Mouse (Mus musculus) liver, postnatal 0 days (tissue): ENCODE data around the gene Bbs7.

ENCODE experiments used
- CTCF ChIP-seq: sonication (generic); IDR thresholded peaks from 2 replicates; pipeline ENCODE4 v1.5.1; 2016; ENCODE audit warnings: antibody characterized with exemption, low read depth
- EP300 ChIP-seq: IDR thresholded peaks from 2 replicates; pipeline ENCODE4 v1.6.1; 2016; ENCODE audit warnings: antibody characterized with exemption, low read depth, mild to moderate bottlenecking

- TF ChIP-seq CTCF (no peak), EP300 (no peak)
Observed at GRCm38 (mm10) chr3:36536041-36536440, 77.2 kb downstream of the Bbs7 start.
